Mouse (Mus musculus): ENCODE results near the gene Hils1. TPM values are rescaled to one million over a fixed set of nuclear protein-coding genes. Genes with fewer than 3 reads are reported as not detected.
A peak's percentile ranks its signal among the peaks of the same experiment; 100 is the strongest.
"Not testable (repeated sequence)": the region's sequence is repeated elsewhere in the genome, so short reads cannot be mapped to it uniquely, and the experiment has no call there.

The Hils1 gene
- polyA plus RNA-seq, 1 experiment from 2014 or later, result 0.61 TPM

DNA sequence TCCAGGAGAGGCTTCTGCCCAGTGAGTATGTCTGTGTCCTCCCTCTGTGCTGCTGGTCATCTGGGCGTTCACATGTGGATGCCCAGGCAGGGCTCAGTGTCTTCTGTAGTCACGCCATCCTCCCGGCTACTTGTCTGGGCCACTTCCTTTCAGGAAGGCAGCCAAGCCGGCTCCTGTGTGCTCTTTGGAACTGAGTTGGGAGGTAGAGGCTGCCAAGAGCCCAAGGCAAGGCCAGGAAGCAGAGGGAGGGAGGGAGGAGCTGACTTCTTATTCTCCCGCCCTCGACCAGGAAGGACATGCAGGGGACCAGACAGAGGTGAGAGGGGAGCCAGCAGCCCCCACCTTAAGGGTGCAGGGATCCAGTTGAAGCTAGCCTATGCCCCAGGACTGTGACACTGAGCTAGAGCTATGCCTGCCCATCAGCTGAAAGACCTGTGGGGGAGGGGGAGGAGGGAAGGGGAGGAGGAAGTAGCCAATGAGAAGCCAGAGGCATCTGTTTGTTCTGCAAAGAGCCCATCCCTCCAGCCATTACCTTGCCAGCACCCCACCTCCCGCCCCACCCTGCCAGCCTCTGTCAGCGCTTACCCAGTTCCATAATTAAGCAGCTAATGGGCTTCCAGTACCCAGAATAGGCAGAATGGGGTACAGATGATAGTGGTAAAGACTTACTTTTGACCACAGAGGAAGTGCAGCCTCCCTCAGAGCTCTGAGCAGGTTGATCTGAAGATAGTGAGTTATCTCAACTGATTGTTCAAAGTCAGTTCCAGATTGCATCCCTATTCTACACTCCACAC lies 9.1 kb upstream of the Hils1 start:
- ATAC-seq (ENCODE audit: low read depth), result peak; percentile 37
- Histone ChIP-seq H3K4me2 (ENCODE audit: low read depth, low read length) (no peak overlapping the region), H3K9ac (ENCODE audit: low read depth, low read length) (no peak overlapping the region), H3K36me3 (ENCODE audit: control insufficient read depth, insufficient read depth, low read length) (no peaks in the 10 kb centered on the region), H3K9me3 (ENCODE audit: control insufficient read depth, low read length) (no peaks in the 10 kb centered on the region), H3K27ac (replicated peaks; ENCODE audit: low read depth, low read length) (peak overlapping the region; percentile 68), H3K4me1 (ENCODE audit: control insufficient read depth, insufficient read depth, low read length) (peaks cover 14% of the 10 kb centered on the region), H3K27me3 (replicated peaks; ENCODE audit: control insufficient read depth, insufficient read depth, low read length) (no peaks in the 10 kb centered on the region), H3K4me3 (ENCODE audit: low read depth, low read length) (no peak overlapping the region)
- WGBS, result 12% methylated on average over 7 of the region's 8 CpGs
- DNase-seq (ENCODE audit: low spot score), result peak; percentile 81

DNA sequence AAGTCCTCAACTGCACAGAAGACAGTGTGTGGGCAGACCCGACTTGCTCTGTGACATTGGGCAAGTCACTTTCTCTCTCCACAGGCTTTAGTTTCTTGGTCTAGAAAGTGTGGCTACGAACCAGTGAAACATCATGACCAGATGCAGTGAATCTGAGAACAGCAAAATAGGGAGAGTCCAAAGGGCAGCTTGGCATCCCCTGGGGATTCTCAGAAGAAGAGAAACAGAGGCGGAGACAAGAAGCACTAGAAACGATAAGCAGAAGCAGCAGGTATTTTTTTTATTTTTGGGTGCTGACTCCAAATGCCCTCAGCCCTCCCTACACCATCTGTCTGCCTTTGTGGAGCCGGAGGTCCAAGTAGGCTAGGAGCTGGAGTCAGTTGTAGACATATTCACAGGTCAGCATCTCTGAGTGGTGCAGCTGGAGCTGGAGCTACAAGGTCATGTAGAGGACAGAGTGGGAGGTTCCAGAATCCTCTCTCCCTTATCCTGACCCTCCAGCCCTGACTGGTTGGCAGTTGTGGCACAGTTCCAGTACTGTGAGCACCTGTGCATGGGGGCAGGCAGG lies 4.8 kb upstream of the Hils1 start:
- no peak overlapping the region for H3K27ac ChIP-seq (replicated peaks; ENCODE audit: low read depth, low read length)
- no peak overlapping the region for H3K4me3 ChIP-seq (ENCODE audit: low read depth, low read length)
- no peak for DNase-seq (ENCODE audit: low spot score)
- no peaks in the 10 kb centered on the region for H3K36me3 ChIP-seq (ENCODE audit: control insufficient read depth, insufficient read depth, low read length)
- no peaks in the 10 kb centered on the region for H3K27me3 ChIP-seq (replicated peaks; ENCODE audit: control insufficient read depth, insufficient read depth, low read length)
- no peak for ATAC-seq (ENCODE audit: low read depth)
- H3K4me2 ChIP-seq (ENCODE audit: low read depth, low read length), result no peak overlapping the region
- H3K4me1 ChIP-seq (ENCODE audit: control insufficient read depth, insufficient read depth, low read length), result peaks cover 19% of the 10 kb centered on the region
- 71% methylated on average over 5 of the region's 5 CpGs for WGBS
- H3K9me3 ChIP-seq (ENCODE audit: control insufficient read depth, low read length), result no peaks in the 10 kb centered on the region
- H3K9ac ChIP-seq (ENCODE audit: low read depth, low read length), result no peak overlapping the region

DNA sequence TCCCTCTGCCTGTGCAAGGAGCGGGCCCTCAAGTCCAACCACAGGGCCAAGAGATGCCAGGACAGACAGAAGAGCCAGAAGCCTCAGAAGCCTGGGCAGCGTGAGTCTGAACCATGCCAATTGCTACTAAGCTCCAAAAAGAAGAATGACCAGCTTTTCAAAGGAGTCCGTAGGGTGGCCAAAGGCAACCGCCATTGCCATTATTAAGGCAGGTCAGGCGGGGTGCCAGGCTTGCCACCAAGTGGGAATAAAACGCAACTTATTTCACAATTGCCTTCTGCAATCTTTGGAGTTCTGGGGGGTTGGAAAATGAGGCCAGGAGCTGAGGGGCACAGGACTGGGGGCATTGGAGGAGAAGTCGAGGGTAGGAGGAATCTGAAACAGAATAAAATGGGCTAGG lies 794 bp downstream of the Hils1 start:
- no peak overlapping the region for H3K27ac ChIP-seq (replicated peaks; ENCODE audit: low read depth, low read length)
- no peak for ATAC-seq (ENCODE audit: low read depth)

DNA sequence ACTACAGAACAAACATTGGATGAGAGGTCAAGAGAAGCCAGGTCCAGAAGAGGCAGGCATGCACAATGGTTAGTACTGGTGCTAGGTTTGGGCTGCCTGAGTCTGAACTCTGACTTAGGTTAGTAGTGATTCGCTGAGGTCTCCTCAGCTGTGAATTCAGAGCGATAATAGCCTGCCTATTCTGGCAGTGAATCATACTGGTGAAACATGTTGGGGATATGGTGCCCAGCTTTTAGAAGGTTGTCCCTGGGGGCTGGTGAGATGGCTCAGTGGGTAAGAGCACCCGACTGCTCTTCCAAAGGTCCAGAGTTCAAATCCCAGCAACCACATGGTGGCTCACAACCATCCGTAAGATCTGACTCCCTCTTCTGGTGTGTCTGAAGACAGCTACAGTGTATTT lies 2.3 kb downstream of the Hils1 start:
- H3K27ac ChIP-seq (replicated peaks; ENCODE audit: low read depth, low read length); ATAC-seq (ENCODE audit: low read depth): not testable (repeated sequence)
- WGBS, result 89% methylated on average over 4 of the region's 4 CpGs

More for the DNA sequence above, 794 bp downstream of the Hils1 start:
- peaks cover 8% of the 10 kb centered on the region; the same call in 1 of the 2 replicates for H3K4me1 ChIP-seq (ENCODE audit: control insufficient read depth, insufficient read depth, low read length)
- DNase-seq (ENCODE audit: low spot score), result no peak
- H3K9me3 ChIP-seq (ENCODE audit: control insufficient read depth, low read length), result no peaks in the 10 kb centered on the region
- H3K4me3 ChIP-seq (ENCODE audit: low read depth, low read length), result no peak overlapping the region
- 88% methylated on average over 7 of the region's 7 CpGs for WGBS
- no peak overlapping the region for H3K4me2 ChIP-seq (ENCODE audit: low read depth, low read length)
- H3K9ac ChIP-seq (ENCODE audit: low read depth, low read length), result no peak overlapping the region
- H3K36me3 ChIP-seq (ENCODE audit: control insufficient read depth, insufficient read depth, low read length), result no peaks in the 10 kb centered on the region
- no peaks in the 10 kb centered on the region for H3K27me3 ChIP-seq (replicated peaks; ENCODE audit: control insufficient read depth, insufficient read depth, low read length)

DNA sequence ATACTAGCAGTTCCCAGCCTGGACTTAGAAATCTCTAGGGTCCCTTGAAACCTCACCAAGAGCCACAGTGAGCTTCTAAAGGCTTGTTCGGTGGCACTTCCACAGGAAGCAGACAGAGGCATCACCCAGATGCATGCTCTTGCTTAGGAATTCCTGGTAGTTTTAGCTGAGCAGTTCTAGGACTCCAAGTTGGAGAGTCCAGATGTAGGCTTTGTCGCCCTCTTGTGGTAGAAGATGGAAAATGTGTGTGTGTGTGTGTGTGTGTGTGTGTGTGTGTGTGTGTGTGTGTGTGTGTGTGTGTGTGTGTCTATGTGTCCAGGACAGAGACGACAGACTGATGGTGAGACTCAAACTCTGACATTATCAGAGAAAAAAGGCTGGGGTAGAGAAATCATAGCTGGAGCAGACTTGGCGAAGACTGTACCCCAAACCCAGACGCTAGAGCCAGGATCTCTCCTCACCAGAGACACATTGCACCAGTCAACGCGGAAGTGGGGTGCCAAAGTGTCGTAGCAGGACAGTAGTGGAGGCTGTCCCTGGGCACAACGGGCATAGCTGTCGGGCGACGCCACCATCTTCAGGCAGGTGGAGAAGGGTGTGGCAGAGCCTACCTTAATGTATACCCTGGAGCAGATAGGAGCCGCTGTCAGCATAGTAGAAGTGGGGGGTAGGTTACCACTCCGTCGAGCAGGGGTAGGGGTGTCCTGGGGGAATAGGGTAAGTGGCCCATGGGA lies 3.0 kb downstream of the Hils1 start:
- ATAC-seq (ENCODE audit: low read depth) (peak; percentile 44; the same call in 1 of the 2 replicates), DNase-seq (ENCODE audit: low spot score) (peak; percentile 82)
- Histone ChIP-seq H3K4me3 (ENCODE audit: low read depth, low read length) (no peak overlapping the region), H3K9me3 (ENCODE audit: control insufficient read depth, low read length) (no peaks in the 10 kb centered on the region), H3K4me2 (ENCODE audit: low read depth, low read length) (no peak overlapping the region), H3K36me3 (ENCODE audit: control insufficient read depth, insufficient read depth, low read length) (no peaks in the 10 kb centered on the region), H3K27me3 (replicated peaks; ENCODE audit: control insufficient read depth, insufficient read depth, low read length) (no peaks in the 10 kb centered on the region), H3K27ac (replicated peaks; ENCODE audit: low read depth, low read length) (no peak overlapping the region), H3K9ac (ENCODE audit: low read depth, low read length) (no peak overlapping the region), H3K4me1 (ENCODE audit: control insufficient read depth, insufficient read depth, low read length) (no peaks in the 10 kb centered on the region)
- 60% methylated on average over 15 of the region's 15 CpGs for whole genome bisulfite sequencing

More for the DNA sequence above, 2.3 kb downstream of the Hils1 start:
- not testable (repeated sequence) for H3K4me1 ChIP-seq (ENCODE audit: control insufficient read depth, insufficient read depth, low read length); H3K9ac ChIP-seq (ENCODE audit: low read depth, low read length); H3K4me3 ChIP-seq (ENCODE audit: low read depth, low read length); H3K27me3 ChIP-seq (replicated peaks; ENCODE audit: control insufficient read depth, insufficient read depth, low read length); DNase-seq (ENCODE audit: low spot score); H3K9me3 ChIP-seq (ENCODE audit: control insufficient read depth, low read length); H3K36me3 ChIP-seq (ENCODE audit: control insufficient read depth, insufficient read depth, low read length); H3K4me2 ChIP-seq (ENCODE audit: low read depth, low read length)

DNA sequence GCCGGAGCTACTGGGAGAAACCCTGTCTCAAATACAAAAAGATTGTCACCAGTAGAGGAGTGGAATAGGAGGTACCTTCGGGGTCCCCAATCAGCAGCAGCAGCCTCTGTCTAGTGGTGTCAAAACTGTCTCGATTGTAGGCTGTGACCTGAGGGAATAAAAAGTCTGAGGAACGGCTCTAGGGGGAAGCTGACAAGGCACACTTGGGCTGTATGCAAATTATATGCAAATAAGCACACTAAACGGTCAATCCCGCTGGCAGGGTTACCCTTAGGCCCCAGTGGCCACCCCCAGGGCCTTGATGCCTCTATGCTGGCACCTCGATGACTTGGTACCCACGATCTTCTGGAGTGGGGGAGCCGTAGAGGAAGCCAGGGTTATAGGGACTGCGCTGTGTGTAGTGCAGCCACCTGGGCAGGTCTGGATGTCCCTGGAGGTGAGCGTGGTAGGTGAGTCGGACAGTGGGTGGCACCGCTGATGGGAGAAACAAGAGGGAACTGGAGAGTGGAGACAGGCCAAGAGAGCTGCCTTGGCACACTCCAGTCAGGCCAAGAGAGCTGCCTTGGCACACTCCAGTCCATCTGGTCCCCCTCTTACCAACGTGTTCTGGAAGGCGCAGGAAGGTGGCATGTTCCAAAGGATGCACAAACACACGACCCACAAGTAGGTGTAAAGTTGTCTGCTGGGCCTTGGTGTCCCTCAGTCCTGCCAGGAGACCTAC lies 4.7 kb downstream of the Hils1 start:
- no peak overlapping the region for H3K4me2 ChIP-seq (ENCODE audit: low read depth, low read length)
- no peak overlapping the region for H3K27ac ChIP-seq (replicated peaks; ENCODE audit: low read depth, low read length)
- no peaks in the 10 kb centered on the region for H3K4me1 ChIP-seq (ENCODE audit: control insufficient read depth, insufficient read depth, low read length)
- H3K9me3 ChIP-seq (ENCODE audit: control insufficient read depth, low read length), result no peaks in the 10 kb centered on the region
- no peak for ATAC-seq (ENCODE audit: low read depth)
- H3K36me3 ChIP-seq (ENCODE audit: control insufficient read depth, insufficient read depth, low read length), result no peaks in the 10 kb centered on the region
- no peaks in the 10 kb centered on the region for H3K27me3 ChIP-seq (replicated peaks; ENCODE audit: control insufficient read depth, insufficient read depth, low read length)
- WGBS, result 61% methylated on average over 16 of the region's 16 CpGs
- no peak overlapping the region for H3K9ac ChIP-seq (ENCODE audit: low read depth, low read length)
- DNase-seq (ENCODE audit: low spot score), result no peak
- no peak overlapping the region for H3K4me3 ChIP-seq (ENCODE audit: low read depth, low read length)

DNA sequence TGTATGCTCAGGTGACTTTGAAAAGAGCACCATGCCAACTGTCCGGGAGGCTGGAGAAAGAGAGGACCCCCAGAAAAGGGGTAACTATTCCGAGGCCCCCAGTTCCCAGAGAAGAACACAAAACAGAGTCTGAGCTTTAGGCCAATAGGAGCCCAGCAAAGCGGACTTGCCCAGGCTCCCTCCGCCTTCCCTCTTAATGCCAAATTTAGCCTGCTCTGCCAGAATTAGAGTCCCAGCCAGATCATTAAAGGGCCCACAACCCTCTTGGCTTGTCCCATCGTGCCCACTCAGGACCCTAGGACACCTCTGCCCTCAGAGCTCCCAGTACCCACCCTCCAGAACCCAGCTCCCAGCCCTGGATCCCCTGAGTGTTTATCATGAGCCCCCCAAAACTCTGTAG lies 5.5 kb downstream of the Hils1 start:
- H3K27ac ChIP-seq (replicated peaks; ENCODE audit: low read depth, low read length), result no peak overlapping the region
- no peak overlapping the region for H3K9ac ChIP-seq (ENCODE audit: low read depth, low read length)
- H3K9me3 ChIP-seq (ENCODE audit: control insufficient read depth, low read length), result no peaks in the 10 kb centered on the region
- 63% methylated on average over 5 of the region's 5 CpGs for WGBS
- no peaks in the 10 kb centered on the region for H3K4me1 ChIP-seq (ENCODE audit: control insufficient read depth, insufficient read depth, low read length)
- DNase-seq (ENCODE audit: low spot score) (no peak), ATAC-seq (ENCODE audit: low read depth) (no peak)
- no peak overlapping the region; the same call in 1 of the 2 replicates for H3K4me2 ChIP-seq (ENCODE audit: low read depth, low read length)
- H3K36me3 ChIP-seq (ENCODE audit: control insufficient read depth, insufficient read depth, low read length), result no peaks in the 10 kb centered on the region
- H3K27me3 ChIP-seq (replicated peaks; ENCODE audit: control insufficient read depth, insufficient read depth, low read length), result no peaks in the 10 kb centered on the region
- no peak overlapping the region for H3K4me3 ChIP-seq (ENCODE audit: low read depth, low read length)

DNA sequence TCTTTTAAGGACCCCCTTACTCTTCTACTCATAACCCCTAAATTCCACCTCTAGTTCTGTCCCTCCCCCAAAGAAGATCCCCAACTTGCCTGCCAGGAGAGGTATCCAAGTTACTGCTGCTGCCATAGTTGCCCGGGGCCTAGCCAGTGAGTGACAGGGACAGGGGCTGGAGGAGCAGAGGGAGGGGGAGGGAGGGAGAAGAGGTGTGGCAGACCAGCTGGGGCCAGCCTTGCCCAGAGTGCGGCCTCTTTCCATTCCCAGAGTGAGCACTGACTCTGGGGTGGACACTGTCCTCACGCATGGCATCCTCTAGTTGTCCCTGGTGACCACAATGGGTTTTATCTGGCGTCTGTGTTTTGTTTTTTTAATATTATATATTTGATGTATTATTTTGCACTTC lies 5.9 kb downstream of the Hils1 start:
- no peak overlapping the region for H3K9ac ChIP-seq (ENCODE audit: low read depth, low read length)
- 43% methylated on average over 4 of the region's 4 CpGs for WGBS
- H3K27me3 ChIP-seq (replicated peaks; ENCODE audit: control insufficient read depth, insufficient read depth, low read length), result no peaks in the 10 kb centered on the region
- H3K4me2 ChIP-seq (ENCODE audit: low read depth, low read length), result no peak overlapping the region
- peaks cover 4% of the 10 kb centered on the region; the same call in 1 of the 2 replicates for H3K4me1 ChIP-seq (ENCODE audit: control insufficient read depth, insufficient read depth, low read length)
- H3K36me3 ChIP-seq (ENCODE audit: control insufficient read depth, insufficient read depth, low read length), result no peaks in the 10 kb centered on the region
- no peaks in the 10 kb centered on the region for H3K9me3 ChIP-seq (ENCODE audit: control insufficient read depth, low read length)
- no peak for DNase-seq (ENCODE audit: low spot score)
- H3K27ac ChIP-seq (replicated peaks; ENCODE audit: low read depth, low read length), result no peak overlapping the region
- ATAC-seq (ENCODE audit: low read depth), result peak; percentile 81
- no peak overlapping the region for H3K4me3 ChIP-seq (ENCODE audit: low read depth, low read length)
